Mouse (Mus musculus): ENCODE results near the gene Pcdh19.
"Not testable (repeated sequence)": the region's sequence is repeated elsewhere in the genome, so short reads cannot be mapped to it uniquely, and the experiment has no call there.

The Pcdh19 gene

DNA sequence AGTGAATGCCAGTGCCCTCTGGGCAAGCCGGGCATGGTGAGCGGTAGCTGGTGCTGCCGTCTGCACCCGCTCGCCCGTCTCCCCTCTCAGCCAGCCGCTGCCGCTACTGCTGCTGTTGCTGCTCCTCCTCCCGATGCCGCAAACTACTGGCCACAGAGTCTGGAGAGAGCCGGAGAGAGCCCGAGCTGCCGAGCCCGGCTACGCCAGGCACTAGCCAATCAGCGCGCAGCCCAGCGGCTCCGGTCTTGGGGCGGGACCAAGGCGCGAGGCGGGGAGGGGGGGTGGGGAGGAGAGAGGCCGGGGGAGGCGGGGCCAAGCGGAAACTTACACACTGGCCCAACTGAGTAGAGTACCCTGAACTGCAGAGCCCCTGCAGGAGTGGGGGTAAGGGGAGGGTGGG lies at the start of gene Pcdh19:
Gene Pcdh19 (minus strand): TSS at position 148 of the 400 bp plus-strand sequence.
- peak; percentile 75 for DNase-seq (ENCODE audit: low spot score)

DNA sequence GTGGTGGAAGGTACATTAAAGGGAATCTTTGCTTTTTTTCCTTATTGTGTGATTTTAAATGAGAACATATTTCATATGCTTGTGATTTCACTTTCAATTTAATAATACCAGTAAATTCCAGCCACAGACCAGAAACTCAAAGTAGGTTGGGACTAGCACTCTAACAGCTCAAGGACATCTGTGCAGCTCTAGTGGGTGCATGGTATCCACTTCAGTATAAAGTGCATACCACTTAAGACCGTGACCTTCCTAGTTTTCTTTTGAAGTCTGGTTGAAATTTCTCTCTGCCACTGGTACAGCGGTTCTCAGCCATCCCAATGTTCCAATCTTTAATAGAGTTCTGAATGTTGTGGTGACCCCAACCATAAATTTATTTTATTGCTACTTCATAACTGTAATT lies 47.1 kb upstream of the Pcdh19 start:
- DNase-seq (ENCODE audit: low spot score) = no peak

DNA sequence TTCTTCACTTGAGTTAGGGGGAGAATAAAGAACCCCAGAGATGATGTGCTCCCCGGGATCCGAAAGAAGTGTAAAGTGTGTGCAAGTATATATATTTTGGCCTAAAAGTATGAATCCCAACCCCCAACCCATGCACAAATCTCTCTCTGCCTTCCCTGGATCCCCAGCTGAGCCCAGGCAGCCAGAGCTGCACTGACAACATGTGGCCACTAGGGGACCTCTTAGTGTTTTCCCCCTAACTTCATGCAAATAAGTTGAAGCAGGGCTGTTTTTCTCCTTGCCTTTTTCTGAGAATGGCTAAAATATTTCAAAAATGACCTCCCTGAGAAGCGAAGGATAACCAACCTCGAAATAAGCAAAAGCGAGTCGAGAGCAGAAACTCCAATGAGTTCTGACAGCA lies 46.2 kb upstream of the Pcdh19 start:
- DNase-seq (ENCODE audit: low spot score) = peak; percentile 17

DNA sequence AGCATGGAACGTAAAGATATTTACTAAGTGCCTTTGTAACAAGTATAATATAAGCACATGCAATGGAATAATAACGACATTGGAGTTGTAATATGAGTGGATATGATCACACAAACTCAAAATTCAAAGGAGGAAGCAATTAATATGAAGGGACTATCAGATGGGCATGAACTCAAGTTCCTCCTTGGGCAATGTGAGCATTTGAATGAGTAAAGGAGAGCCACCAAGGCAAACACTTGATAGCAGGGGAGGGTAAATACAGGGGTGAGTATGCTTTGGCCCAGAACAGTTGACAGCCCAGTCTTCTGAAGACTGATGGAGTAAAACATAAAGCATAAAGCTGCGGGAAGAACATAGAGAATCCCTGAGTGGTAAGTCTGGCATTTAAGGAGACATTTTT lies 32.7 kb upstream of the Pcdh19 start:
- DNase-seq (ENCODE audit: low spot score) = no peak

DNA sequence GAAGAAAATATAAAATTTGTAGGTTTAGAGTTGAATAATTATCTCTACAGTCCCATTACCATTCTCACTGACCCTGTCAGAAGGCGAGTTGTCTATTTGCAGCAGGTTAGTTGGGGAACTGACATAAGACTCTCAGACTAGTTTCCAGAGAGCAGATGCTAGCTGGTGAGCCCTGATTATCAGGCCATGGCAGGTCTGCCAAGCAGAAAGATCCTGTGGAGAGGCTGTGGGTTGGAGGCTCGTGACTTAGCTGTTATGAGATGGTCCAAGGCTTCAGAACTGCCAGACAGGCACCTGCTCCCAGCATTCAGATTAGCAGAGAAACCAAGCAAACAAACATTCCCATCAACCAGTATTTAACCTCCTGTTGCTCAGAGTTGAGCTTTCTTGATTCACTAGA lies 21.8 kb upstream of the Pcdh19 start:
- no peak for DNase-seq (ENCODE audit: low spot score)

DNA sequence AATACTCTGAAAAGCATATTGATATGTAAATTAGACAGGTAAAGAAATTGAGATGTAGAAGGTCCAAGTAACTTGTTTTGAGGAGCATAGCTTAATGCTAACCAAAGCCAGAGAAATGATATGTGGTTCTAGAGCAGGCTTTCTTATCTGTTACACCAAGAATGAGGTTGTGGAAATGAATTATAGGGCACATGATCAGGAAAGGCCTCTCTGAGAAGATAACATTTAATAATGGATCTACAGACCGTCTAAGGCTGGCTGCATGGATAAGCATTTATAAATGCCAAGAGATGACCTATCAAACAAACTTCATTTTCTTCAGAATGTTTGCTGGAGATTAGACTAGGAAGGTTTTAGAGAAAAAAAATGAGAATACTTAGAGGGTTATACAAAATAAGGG lies 14.1 kb upstream of the Pcdh19 start:
- no peak for DNase-seq (ENCODE audit: low spot score)

DNA sequence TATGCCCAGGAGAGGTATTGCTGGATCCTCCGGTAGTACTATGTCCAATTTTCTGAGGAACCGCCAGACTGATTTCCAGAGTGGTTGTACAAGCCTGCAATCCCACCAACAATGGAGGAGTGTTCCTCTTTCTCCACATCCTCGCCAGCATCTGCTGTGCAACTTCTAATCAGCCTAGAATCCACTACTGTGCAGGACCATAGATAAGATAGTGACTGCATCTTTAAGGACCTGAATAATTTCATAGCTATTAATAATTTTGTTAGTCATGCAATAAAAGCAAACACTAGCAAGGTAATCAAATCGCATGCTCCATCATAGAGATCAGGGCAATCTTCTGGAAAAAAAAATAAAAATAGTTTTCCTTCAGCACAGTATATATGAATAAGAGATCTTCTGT lies 9.1 kb upstream of the Pcdh19 start:
- not testable (repeated sequence) for DNase-seq (ENCODE audit: low spot score)

DNA sequence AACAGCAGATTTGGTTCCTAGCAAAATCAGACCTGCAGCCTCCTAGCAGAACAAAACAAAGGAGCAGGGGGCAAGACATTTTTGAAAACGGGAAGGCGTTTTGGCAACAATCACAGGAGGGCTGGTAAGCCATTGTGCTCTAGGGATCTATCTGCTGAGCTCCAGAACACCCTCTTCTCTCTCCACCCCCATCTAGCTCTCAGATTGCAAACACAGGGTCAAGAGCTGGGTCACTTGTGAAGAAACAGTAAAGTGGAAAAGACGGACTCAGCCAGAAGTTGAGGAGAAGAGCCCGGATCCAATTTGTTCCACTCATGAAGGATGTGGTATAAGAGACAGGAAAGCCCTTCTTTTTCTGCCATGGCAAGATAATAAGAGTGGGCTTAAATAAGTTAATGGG lies 7.7 kb upstream of the Pcdh19 start:
- DNase-seq (ENCODE audit: low spot score) = no peak

DNA sequence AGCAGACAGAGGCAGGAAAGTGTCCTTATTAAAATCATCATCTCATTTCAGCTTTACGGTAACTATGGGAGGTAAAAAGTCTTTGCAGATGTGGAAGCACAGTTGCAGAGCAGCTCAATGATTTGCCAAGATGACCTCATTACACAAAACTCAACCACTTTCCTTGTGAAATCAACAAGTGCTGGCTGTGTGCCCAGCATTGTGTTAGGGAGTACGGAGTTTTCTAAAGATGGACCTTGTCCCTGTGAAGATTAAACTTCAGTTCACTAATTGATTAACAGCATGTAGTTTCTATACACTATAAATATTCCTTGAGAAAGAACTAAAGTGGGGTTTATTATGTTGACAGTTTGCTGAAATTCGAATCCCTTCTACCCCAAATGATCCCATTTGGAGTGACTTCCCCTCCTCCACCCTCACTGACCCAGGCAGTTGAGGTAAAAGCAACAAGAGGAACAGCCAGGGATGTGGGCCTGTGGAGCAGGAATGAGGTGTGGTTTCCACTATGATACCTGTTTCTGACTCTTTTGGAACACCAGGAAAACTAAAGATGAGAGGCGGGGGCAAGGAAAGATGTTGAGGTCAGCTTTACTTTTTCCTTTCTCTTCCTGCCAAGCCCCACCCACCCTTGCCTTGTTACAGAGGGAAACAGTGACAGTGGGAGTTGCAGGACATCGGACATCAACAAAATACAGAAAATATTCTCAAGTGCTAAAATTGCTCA lies 4.4 kb upstream of the Pcdh19 start:
- DNase-seq (ENCODE audit: low spot score) = no peak

DNA sequence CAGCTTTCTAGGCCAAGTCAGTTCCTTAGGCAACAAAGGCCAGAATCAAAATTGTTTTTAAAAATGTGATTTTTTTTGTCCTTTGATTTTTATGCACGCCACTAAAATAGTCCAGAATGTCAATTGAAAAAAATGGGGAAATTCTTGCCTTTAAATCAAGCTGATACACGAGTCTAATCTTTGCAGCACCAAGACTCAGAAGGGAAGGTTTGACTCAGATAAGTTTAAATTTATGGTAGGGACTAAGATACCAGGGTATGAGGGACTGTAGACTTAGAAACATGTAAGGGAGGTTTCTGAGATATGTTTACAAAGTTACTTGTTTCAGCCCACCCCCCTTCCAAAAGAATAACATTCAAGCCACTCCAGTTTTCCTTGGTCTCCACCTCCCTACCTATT lies 3.6 kb upstream of the Pcdh19 start:
- no peak for DNase-seq (ENCODE audit: low spot score)

DNA sequence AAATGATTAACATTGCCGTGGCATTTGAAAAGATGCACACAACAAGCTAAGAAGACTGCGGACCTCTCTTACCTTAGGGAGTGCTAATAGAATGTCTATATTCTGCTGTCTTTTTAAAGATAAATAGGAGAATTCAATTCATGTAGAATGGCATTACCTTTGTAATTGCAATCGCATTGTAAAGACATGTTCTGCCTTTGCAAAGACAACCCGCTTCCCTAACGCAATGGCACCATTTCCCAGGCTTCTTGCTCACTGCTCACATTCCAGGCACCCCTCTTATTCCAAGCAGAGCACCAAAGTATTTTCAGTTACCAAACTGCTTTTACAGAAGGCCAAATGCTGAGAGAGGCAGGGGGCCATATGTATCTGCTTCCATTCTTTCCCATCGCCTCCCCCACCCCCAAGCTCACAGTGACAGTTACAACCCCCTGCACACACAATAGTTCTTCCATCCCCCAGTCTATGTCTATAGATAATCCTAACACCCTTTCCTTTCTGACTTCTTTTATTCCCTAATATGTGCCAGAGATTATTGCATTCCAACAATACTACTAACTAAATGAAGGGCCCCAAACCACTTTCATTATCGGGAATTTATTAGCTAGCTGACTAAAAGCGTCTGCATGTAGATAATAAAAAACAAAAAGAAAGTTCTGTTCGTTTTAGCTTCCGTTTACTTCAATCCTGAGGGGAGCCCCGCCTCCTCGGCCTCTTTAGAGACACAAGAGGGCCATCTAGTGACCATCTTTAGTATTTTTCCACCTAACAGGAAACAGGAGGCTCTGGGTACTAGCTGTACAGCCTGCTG lies 3.0 kb upstream of the Pcdh19 start:
- peak; percentile 37 for DNase-seq (ENCODE audit: low spot score)

DNA sequence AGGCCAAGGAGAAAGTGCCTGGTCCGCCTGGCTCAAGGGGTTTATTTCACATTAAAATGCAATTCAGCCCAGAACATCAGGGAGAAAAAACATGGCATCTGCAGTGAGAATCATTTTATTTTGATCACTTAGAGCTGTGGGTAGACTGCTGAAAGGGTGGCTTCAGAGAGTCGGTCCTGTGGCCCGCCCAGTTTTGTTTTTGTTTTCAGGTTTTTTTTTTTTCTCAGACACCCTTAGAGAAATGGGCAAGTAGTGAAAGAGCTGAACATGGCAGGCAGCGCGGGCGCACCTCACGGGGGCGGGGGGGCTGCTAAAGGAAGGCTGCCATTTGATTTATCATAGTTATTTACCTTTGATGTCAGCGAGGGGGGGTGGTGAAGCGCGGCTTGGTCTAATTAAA lies 2.0 kb upstream of the Pcdh19 start:
- no peak for DNase-seq (ENCODE audit: low spot score)

DNA sequence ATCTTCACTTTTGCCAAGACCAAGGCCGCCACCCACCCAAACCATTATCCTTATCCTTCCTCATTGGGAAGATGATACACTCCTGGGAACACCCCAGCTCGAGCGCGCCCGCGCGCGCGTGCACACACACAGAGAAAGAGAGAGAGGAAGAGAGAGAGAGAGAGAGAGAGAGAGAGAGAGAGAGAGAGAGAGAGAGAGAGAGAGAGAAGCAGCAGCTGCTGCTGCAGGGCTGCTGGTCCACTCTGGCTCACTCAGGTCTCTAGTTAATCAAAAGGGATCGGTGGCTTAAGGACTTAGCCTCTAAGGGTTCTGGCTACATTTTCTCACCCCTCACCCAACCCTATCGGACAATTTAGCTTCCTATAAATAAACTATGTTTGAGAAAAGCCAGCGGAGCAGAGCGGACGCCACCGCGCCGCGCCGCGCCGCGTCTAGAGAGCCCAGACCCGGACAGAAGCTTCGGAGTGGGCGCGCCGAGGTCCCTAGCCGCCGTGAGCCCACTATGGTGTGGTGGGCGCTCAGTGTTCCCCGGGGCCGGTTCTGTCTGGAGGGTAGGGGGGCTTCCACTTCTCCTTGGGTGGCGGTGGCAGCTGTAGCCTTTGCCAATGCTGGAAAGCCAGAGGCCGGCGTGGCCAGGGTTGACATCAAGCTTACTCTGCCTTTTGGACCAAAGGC lies 926 bp upstream of the Pcdh19 start:
- DNase-seq (ENCODE audit: low spot score) = peak; percentile 9

DNA sequence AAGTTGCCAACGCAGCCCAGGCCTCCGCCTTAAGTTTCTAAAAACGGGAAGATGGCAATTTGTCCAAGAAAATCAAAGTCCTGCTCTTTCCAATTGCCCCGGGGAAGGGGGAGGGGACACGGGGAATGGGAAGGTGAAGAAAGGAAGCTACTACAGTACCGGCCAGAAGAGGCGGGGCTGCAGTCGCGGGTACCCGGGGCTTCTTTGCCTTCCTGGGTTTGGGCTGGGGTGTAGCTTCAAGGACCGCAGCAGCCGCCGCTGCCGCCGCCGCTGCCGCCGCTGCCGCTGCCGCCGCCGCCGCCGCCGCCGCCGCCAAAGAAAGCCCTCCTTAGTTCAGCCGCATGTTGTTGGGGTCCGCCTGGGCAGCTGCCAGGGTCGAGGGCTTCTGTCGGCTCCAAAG lies 631 bp downstream of the Pcdh19 start:
- no peak for DNase-seq (ENCODE audit: low spot score)

DNA sequence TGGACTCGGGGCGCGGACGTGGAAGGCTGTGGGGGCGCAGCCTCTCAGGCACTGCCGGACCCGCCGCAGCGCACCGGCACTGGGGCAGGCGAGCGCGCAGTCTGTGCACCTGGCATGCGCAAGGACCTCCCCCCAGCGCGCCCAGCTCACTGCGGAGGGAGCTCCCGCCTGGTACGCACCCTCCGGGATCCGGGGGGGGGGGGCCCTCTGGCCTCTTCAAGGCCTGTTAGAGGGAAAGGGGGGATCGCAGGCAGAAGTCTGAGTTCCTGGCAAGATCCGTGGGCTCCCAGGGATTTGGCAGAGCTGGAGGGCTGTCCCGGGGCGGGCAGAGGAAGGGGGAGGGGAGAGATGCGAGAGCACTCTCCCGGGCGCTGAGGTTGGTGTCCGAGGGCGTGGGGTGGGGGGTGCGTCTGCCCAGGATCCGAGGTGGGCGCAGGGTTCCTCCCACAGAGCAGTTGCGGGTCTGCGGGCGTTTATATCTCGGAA lies 1.1 kb downstream of the Pcdh19 start:
- DNase-seq (ENCODE audit: low spot score) = no peak

DNA sequence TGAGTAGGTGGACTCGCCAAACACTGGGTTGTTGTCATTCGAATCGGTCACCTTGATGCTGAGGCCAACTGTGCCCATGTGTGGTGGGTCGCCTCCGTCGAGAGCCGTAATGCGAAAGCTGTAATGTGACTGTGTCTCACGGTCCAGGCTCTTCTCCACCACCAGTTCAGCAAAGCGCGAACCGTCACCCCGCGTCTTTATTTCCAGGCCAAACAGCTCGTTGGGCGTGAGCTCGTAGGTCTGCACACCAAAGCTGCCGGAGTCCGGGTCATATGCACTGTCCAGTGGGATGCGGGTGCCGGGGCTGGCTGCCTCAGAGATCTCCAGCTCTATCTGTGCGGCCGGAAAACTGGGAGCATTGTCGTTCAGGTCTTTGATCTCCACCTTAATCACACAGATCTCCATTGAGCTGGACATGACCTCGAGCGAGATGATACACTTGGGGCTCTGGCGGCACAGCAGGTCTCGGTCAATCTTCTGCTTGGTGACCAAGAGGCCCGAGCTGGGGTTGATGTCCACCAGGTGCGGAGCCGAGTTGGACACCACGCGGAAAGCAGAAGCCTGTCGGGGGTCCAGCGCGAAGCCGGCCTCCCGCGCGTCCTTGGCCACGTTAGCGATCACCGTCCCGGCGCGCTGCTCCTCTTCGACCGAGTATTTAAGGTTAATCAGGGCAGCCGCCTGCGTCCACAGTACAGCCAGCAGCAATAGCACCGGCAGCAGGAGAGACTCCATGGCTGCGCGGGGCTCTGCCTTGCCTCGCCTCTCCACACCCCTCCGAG lies 2.1 kb downstream of the Pcdh19 start:
- DNase-seq (ENCODE audit: low spot score) = no peak

DNA sequence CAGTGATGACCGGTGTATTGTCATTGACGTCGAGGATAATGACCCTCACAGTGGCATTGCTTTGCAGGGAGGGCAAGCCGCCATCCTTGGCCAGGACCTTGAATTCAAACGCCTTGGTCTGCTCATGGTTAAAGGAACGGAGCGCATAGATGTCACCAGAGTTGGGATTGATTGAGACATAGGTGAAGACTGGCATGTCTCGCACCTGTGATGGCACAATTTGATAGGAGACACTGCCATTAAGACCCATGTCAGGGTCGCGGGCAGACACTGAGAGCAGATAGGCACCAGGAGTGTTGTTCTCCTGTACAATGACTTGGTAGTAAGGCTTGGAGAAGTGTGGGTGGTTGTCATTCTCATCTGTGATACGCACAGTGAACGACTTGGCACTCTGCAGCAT lies 3.2 kb downstream of the Pcdh19 start:
- DNase-seq (ENCODE audit: low spot score) = no peak

DNA sequence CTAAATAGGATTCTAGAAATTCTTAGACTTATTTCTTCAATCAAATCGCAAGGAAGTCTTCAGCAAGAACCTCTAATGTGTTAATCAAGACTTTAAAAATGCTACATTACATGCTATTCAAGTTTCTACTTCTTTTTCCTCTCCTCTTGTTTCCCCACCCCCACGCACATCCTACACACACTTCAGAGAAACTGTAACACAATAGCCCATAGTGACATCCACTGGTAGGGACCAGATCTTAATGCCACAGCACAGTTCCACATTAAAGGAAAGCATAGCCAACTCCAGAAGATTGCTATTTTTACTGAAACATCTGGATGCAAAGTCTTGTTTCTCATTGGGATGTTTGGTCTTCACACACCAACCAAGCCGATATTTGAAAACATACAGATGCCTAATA lies 4.8 kb downstream of the Pcdh19 start:
- no peak for DNase-seq (ENCODE audit: low spot score)

DNA sequence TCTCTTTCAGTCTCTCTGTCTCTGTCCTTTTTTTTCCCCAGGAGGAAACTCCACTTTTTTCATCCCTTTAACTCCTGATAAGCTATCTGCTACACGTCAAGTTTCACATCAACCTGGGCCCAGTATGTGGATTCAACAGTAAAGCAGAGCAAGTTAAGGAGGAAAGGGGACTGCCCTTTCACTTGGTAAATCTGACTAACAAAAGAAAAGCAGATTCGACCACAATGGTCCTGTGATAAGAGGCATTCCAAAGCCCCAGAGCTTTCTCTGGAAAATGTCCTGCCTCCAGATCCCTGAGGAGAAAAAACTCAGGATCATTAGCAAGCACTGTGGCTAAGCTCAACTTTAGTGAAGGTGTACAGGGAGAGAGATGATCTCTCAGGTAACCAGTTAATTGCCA lies 13.7 kb downstream of the Pcdh19 start:
- no peak for DNase-seq (ENCODE audit: low spot score)

DNA sequence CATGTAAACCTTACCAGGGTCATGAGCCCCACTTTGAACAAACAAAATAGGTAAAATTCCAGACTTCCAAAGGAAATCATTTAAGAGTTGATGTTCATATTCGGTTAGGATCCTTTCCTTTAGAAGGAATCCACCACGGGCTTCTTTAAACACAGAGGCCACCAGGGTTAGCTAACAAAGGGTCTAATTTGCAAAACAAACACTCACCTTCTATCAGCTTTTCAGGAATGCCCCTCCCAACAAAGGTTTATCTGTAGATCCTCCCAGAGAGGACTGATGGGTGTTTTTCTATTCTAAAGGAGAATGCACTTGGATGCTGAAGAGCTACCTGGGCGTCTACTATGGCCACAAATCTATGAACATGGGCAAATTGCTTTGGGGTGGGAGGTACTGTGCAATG lies 15.0 kb downstream of the Pcdh19 start:
- DNase-seq (ENCODE audit: low spot score) = no peak

DNA sequence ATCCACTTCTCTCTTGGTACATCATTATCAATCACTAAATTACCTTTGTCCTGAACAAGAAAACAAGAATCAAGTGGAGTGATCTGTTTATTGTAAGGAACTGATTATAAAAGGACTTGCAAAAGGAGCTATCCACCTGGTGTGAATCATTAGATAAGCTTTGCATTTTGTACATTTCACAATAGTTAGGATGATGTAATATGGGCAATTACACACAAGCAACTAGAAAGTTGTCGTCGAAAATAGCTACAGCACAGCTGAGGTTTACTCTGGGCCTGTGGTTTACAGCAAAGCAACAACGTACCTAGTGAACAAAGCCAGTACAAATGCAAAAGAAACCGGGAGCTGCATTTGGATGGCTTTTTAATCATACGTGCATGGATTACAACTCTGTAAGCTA lies 28.7 kb downstream of the Pcdh19 start:
- no peak for DNase-seq (ENCODE audit: low spot score)
